Mouse (Mus musculus): Measurements from ENCODE around the gene Chuk.

Gene Chuk

DNA sequence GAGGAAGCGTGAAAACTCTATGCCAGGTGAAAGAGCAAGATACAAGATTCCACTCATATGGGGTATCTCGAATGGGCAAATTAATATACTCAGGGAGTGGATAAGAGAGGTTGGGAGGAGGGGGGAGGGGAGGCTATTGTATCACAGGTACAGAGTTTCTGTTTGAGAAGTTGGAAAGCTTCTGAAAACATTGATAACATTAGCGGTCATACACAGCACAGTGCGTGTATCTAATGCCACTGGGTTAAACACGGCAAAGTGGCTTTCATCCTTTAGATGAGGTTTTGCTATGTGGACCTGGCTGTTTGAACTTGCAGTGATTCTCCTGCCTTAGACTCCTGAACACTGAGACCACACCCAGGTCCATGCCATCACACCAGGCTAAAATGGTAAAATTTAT is 77.3 kb downstream of the Chuk start:
- no peak for DNase-seq

DNA sequence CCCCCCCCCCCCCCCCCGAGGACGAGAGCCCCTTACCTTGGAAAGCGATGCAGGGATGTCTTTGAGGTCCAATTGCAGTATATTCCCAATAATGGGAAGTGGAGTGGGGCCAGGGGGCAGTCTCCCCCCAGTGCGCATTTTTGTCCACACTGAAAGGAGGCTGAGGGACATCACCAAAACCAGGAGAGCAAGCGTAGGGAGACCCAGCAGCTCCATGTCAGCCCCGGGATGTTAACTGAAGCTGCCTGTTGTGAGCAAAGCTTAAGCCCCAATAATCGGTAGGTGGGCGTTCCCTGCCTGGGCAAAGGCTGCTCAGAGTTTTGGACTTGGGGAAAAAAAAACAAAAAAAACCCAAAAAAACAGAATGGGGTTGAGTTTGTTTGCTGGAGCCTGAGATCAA is 78.3 kb downstream of the Chuk start, which contains the start of gene Cyp2c23:
Gene Cyp2c23, minus strand, starts transcription at position 237 of the 400 bp plus-strand sequence.
- no peak for DNase-seq

- no peak for DNase-seq
Measured at GRCm38 (mm10) chr19:44026956-44027530, 80.2 kb downstream of the Chuk start.

- DNase-seq = no peak
Measured at GRCm38 (mm10) chr19:44024921-44025585, 82.2 kb downstream of the Chuk start.
